Mouse (Mus musculus): ENCODE results near the gene Olfr1040. TPM values are rescaled to one million over a fixed set of nuclear protein-coding genes. Genes with fewer than 3 reads are reported as not detected.
"Not testable (repeated sequence)": the region's sequence is repeated elsewhere in the genome, so short reads cannot be mapped to it uniquely, and the experiment has no call there.

The Olfr1040 gene
- polyA plus RNA-seq (2015; fragmentation: Nextera tagmentation; extraction: Ambion mirVana), result not detected in 2 replicates

DNA sequence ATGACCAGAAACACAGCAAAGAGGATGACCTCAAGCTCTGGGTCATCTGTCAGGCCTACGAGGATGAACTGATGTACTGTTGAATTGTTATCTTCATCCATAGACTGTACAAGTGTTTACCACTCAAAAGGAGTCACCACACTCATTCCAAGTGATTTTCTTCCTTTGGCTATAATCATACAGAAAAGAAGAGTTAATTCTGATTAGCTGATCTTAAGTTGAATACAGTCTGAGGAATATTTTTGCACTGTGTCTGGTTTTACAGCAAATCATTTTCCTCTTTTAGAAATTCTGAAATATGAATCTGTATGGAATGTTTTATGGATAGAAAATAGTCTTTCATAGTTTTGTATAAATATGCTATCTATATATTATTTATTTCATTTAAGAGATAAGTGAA is at the start of gene Olfr1040:
Gene Olfr1040, minus strand, starts transcription at position 101 of the 400 bp plus-strand sequence.
- H3K4me2 ChIP-seq (ENCODE audit: low read depth, low read length), result no peak within 1 kb of the TSS
- H3K4me3 ChIP-seq (ENCODE audit: low read length), result no peak within 1 kb of the TSS
- H3K27me3 ChIP-seq (replicated peaks; ENCODE audit: control insufficient read depth, insufficient read depth, low read length), result no peaks in the 10 kb centered on the region
- WGBS, result 78% methylated on average over 1 of the region's 1 CpGs
- H3K36me3 ChIP-seq (ENCODE audit: control insufficient read depth, insufficient read depth, low read length), result no peaks in the 10 kb centered on the region
- H3K9me3 ChIP-seq (ENCODE audit: control insufficient read depth, low read length), result no peaks in the 10 kb centered on the region
- no peaks in the 10 kb centered on the region for H3K4me1 ChIP-seq (ENCODE audit: control insufficient read depth, insufficient read depth, low read length)
- no peak within 1 kb of the TSS for H3K9ac ChIP-seq (ENCODE audit: low read depth, low read length)
- no peak for ATAC-seq
- H3K27ac ChIP-seq (ENCODE audit: low read length), result no peak within 1 kb of the TSS

DNA sequence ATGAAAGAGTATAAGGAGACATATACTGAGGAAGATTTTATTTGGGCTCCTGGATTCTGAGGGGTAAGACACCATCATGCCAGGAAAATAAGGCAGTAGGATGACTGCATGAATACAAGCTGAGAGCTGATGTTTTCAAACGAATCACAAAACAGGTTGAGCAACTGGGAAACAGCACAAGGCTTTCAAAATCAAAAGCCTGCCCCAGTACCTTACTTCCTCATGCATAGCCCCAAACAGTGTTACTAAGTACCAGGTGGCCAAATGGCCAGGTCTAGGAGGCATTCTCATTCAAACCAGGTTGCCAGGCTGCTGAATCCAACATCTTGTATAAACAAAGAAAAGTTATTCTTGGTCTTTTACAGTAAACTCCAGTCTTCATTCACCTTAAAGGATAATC is 49.3 kb upstream of the Olfr1040 start:
- H3K4me1 ChIP-seq (ENCODE audit: control insufficient read depth, insufficient read depth, low read length), result no peaks in the 10 kb centered on the region
- H3K36me3 ChIP-seq (ENCODE audit: control insufficient read depth, insufficient read depth, low read length), result no peaks in the 10 kb centered on the region
- H3K27ac ChIP-seq (ENCODE audit: low read length), result no peak overlapping the region
- H3K9me3 ChIP-seq (ENCODE audit: control insufficient read depth, low read length), result no peaks in the 10 kb centered on the region
- 47% methylated on average over 1 of the region's 1 CpGs for WGBS
- no peak overlapping the region for H3K4me2 ChIP-seq (ENCODE audit: low read depth, low read length)
- no peak overlapping the region for H3K4me3 ChIP-seq (ENCODE audit: low read length)
- no peaks in the 10 kb centered on the region for H3K27me3 ChIP-seq (replicated peaks; ENCODE audit: control insufficient read depth, insufficient read depth, low read length)
- ATAC-seq, result no peak
- no peak overlapping the region for H3K9ac ChIP-seq (ENCODE audit: low read depth, low read length)

DNA sequence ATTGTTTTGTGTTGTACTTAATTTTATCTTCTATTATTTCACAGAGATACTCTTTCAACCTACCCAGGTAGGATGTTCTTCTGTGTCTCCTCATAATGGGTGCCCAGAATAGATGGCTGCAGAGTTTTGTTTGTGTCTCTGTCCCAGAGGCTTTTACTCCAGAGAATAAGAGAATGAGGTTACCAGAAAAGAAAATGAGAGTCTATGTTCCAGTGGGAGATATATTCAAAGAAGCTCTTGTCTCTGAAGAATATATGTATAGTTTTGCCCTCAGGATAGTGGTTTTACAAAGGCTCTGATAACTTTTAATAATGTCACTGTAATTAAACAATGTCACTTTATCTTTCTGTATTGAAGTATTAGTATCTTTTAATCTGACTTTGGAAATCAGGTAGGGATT is 39.1 kb upstream of the Olfr1040 start, which contains the start of gene Olfr52:
Gene Olfr52, minus strand, starts transcription at position 101 of the 400 bp plus-strand sequence.
- Histone ChIP-seq H3K9me3 (ENCODE audit: control insufficient read depth, low read length) (no peaks in the 10 kb centered on the region), H3K27ac (ENCODE audit: low read length) (no peak within 1 kb of the TSS)
- ATAC-seq, result no peak

DNA sequence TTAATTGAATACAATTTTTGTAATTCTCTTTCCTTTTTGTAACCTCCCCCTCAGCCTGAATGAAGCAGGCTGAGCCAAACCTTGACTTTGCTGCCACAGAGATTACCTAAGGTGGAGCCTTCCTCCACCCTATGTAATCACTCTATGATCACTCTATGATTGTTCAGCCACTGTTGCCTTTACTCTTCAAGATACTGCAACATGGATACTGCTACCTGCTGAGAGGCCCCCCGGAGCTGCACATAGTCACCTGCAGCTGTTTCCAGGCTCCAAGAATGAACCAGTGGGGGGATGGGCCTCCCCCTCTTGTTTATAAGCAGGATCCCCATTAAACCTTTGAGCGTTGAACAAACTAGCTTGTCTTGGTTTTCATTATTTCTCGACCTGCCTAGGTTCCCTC is 33.4 kb upstream of the Olfr1040 start:
- 78% methylated on average over 3 of the region's 3 CpGs for WGBS
- Histone ChIP-seq H3K27me3 (replicated peaks; ENCODE audit: control insufficient read depth, insufficient read depth, low read length) (no peaks in the 10 kb centered on the region), H3K4me1 (ENCODE audit: control insufficient read depth, insufficient read depth, low read length) (no peaks in the 10 kb centered on the region), H3K4me2 (ENCODE audit: low read depth, low read length) (no peak overlapping the region), H3K27ac (ENCODE audit: low read length) (no peak overlapping the region), H3K4me3 (ENCODE audit: low read length) (no peak overlapping the region), H3K9me3 (ENCODE audit: control insufficient read depth, low read length) (no peaks in the 10 kb centered on the region), H3K9ac (ENCODE audit: low read depth, low read length) (no peak overlapping the region), H3K36me3 (ENCODE audit: control insufficient read depth, insufficient read depth, low read length) (no peaks in the 10 kb centered on the region)
- ATAC-seq, result no peak

More for the DNA sequence above, 39.1 kb upstream of the Olfr1040 start, which contains the start of gene Olfr52:
- H3K4me1 ChIP-seq (ENCODE audit: control insufficient read depth, insufficient read depth, low read length), result no peaks in the 10 kb centered on the region
- no peak within 1 kb of the TSS for H3K4me3 ChIP-seq (ENCODE audit: low read length)
- no peak within 1 kb of the TSS for H3K9ac ChIP-seq (ENCODE audit: low read depth, low read length)
- no peaks in the 10 kb centered on the region for H3K27me3 ChIP-seq (replicated peaks; ENCODE audit: control insufficient read depth, insufficient read depth, low read length)
- no peaks in the 10 kb centered on the region for H3K36me3 ChIP-seq (ENCODE audit: control insufficient read depth, insufficient read depth, low read length)
- no peak within 1 kb of the TSS for H3K4me2 ChIP-seq (ENCODE audit: low read depth, low read length)

DNA sequence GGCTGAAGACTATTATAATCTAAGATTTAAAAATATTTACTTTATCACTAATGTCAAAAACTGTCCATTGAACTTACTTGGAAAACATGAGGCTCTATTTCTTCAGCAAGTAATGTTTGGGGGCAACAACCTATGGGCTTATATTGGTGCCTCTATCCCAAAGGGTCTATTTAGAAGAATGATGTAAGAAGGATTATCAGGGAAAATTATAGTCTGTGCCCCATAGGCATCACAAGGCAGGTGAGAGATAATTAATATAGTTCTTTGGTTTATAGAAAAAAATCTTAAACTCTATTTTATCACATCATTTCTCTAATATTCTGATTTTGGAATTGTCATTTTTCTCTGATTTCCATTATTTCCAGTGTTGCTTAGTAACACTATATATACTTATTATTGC is 31.2 kb upstream of the Olfr1040 start, which contains the start of gene Olfr1044:
Gene Olfr1044, minus strand, starts transcription at position 101 of the 400 bp plus-strand sequence.
- Histone ChIP-seq H3K36me3 (ENCODE audit: control insufficient read depth, insufficient read depth, low read length) (no peaks in the 10 kb centered on the region), H3K4me3 (ENCODE audit: low read length) (no peak within 1 kb of the TSS), H3K27ac (ENCODE audit: low read length) (no peak within 1 kb of the TSS), H3K9me3 (ENCODE audit: control insufficient read depth, low read length) (no peaks in the 10 kb centered on the region), H3K9ac (ENCODE audit: low read depth, low read length) (no peak within 1 kb of the TSS), H3K4me2 (ENCODE audit: low read depth, low read length) (no peak within 1 kb of the TSS), H3K27me3 (replicated peaks; ENCODE audit: control insufficient read depth, insufficient read depth, low read length) (no peaks in the 10 kb centered on the region), H3K4me1 (ENCODE audit: control insufficient read depth, insufficient read depth, low read length) (no peaks in the 10 kb centered on the region)
- no peak for ATAC-seq

DNA sequence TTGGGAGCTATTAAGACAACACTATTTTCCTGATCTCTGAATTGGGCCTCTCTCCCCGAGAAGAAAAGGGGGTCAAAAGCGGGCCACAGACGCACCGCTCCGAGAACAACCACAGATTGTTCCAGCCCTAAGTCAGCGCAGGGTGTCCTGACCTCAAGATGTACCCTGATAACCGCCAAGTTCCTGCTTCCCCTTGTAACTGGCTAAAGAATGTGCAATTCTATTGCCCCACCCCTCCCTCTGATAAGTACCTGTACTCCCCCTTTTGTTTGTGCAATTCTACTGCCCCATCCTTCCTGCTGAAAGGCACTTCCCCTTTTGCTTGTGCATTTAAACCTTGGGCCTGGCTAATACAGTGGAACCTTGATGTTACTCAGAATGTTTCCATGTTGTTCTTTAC is 28.9 kb upstream of the Olfr1040 start:
- H3K27me3 ChIP-seq (replicated peaks; ENCODE audit: control insufficient read depth, insufficient read depth, low read length); H3K4me1 ChIP-seq (ENCODE audit: control insufficient read depth, insufficient read depth, low read length); H3K4me2 ChIP-seq (ENCODE audit: low read depth, low read length); H3K9ac ChIP-seq (ENCODE audit: low read depth, low read length); ATAC-seq; H3K27ac ChIP-seq (ENCODE audit: low read length); H3K4me3 ChIP-seq (ENCODE audit: low read length); H3K9me3 ChIP-seq (ENCODE audit: control insufficient read depth, low read length); H3K36me3 ChIP-seq (ENCODE audit: control insufficient read depth, insufficient read depth, low read length): not testable (repeated sequence)
- 91% methylated on average over 7 of the region's 7 CpGs for WGBS

DNA sequence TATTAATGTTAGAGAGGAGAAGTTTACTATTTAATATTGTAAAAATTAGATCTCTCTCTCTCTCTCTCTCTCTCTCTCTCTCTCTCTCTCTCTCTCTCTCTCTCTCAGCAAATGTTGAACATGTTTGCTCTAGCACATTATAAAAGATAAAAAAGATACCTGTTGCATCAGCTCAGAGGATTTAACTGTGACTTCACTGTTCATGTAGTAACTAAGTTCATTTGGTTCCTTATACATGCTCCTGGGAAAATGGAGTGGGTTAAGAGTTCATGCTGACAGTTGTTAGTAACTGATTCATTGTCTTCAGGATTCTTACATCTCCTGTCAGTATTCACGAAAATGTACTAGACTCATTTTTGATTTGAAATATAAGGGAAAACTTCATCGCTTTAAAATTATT is 20.9 kb upstream of the Olfr1040 start, which contains the start of gene Olfr1043:
Gene Olfr1043, minus strand, starts transcription at position 101 of the 400 bp plus-strand sequence.
- no peaks in the 10 kb centered on the region for H3K27me3 ChIP-seq (replicated peaks; ENCODE audit: control insufficient read depth, insufficient read depth, low read length)
- no peak within 1 kb of the TSS for H3K4me3 ChIP-seq (ENCODE audit: low read length)
- no peaks in the 10 kb centered on the region for H3K36me3 ChIP-seq (ENCODE audit: control insufficient read depth, insufficient read depth, low read length)
- no peaks in the 10 kb centered on the region for H3K9me3 ChIP-seq (ENCODE audit: control insufficient read depth, low read length)
- no peak within 1 kb of the TSS for H3K4me2 ChIP-seq (ENCODE audit: low read depth, low read length)
- no peak within 1 kb of the TSS for H3K27ac ChIP-seq (ENCODE audit: low read length)
- H3K9ac ChIP-seq (ENCODE audit: low read depth, low read length), result no peak within 1 kb of the TSS
- WGBS, result 78% methylated on average over 2 of the region's 2 CpGs
- no peak for ATAC-seq
- H3K4me1 ChIP-seq (ENCODE audit: control insufficient read depth, insufficient read depth, low read length), result no peaks in the 10 kb centered on the region

DNA sequence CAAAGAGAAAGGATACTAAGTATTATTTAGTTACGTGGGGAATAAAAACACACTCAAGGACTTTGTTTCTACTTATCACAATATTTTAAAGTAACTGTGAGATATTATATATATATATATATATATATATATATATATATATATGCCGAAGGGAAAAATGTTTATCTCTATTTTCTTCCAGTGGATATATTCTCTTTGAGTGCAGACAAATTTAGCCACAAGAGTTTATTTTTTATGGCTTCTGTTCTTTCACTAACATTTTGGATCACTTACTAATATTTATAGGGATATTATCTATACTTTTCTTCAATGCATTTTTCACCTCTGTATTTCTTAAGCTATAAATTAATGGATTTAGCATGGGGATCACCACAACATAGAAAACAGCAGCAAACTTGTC is 15.2 kb upstream of the Olfr1040 start, which contains the start of gene Olfr1042:
Gene Olfr1042, minus strand, starts transcription at position 101 of the 400 bp plus-strand sequence.
- WGBS, result 84% methylated on average over 2 of the region's 2 CpGs
- ATAC-seq, result no peak

DNA sequence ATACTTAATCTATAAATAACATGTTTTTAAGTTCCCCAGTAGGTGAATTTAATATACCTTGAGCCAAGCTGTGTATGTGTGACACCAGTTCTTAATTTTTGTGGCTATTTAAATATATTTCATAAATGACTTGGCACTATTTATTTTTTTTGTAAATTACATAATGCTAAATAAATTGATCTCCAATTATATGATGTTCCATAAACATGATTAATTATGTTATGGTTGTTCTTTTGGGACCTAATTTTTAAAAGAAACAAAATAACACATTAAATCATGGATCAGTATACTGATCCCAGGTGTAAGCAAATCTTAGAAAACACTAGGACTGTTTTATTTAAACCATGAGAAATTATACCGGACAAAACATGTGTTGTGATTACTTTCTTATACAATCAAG is 10.7 kb downstream of the Olfr1040 start, which contains the start of gene Olfr1039:
Gene Olfr1039, minus strand, starts transcription at position 101 of the 400 bp plus-strand sequence.
- 92% methylated on average over 1 of the region's 1 CpGs for WGBS
- Histone ChIP-seq H3K36me3 (ENCODE audit: control insufficient read depth, insufficient read depth, low read length) (no peaks in the 10 kb centered on the region), H3K27me3 (replicated peaks; ENCODE audit: control insufficient read depth, insufficient read depth, low read length) (no peaks in the 10 kb centered on the region), H3K4me3 (ENCODE audit: low read length) (no peak within 1 kb of the TSS), H3K9me3 (ENCODE audit: control insufficient read depth, low read length) (no peaks in the 10 kb centered on the region), H3K4me2 (ENCODE audit: low read depth, low read length) (no peak within 1 kb of the TSS), H3K9ac (ENCODE audit: low read depth, low read length) (no peak within 1 kb of the TSS), H3K27ac (ENCODE audit: low read length) (no peak within 1 kb of the TSS), H3K4me1 (ENCODE audit: control insufficient read depth, insufficient read depth, low read length) (no peaks in the 10 kb centered on the region)
- no peak for ATAC-seq

More for the DNA sequence above, 15.2 kb upstream of the Olfr1040 start, which contains the start of gene Olfr1042:
- no peaks in the 10 kb centered on the region for H3K9me3 ChIP-seq (ENCODE audit: control insufficient read depth, low read length)
- H3K4me2 ChIP-seq (ENCODE audit: low read depth, low read length), result no peak within 1 kb of the TSS
- no peak within 1 kb of the TSS for H3K4me3 ChIP-seq (ENCODE audit: low read length)
- no peaks in the 10 kb centered on the region for H3K27me3 ChIP-seq (replicated peaks; ENCODE audit: control insufficient read depth, insufficient read depth, low read length)
- H3K27ac ChIP-seq (ENCODE audit: low read length), result no peak within 1 kb of the TSS
- no peaks in the 10 kb centered on the region for H3K36me3 ChIP-seq (ENCODE audit: control insufficient read depth, insufficient read depth, low read length)
- no peak within 1 kb of the TSS for H3K9ac ChIP-seq (ENCODE audit: low read depth, low read length)
- no peaks in the 10 kb centered on the region for H3K4me1 ChIP-seq (ENCODE audit: control insufficient read depth, insufficient read depth, low read length)

All from intestine, embryonic 16.5 days (tissue).